Mouse (Mus musculus) lung, postnatal 4 days (tissue): ENCODE measurements around the gene Sar1a.

ENCODE experiments used
- DNase-seq, 2 experiments: peaks; one replicate each; pipeline ENCODE4 v3.0.0; 2021

Gene Sar1a

GRCm38 (mm10) chr10:61736671-61737078, 56.6 kb downstream of the Sar1a start:
- no peak for DNase-seq

GRCm38 (mm10) chr10:61737537-61737936, 57.4 kb downstream of the Sar1a start:
- DNase-seq = no peak

GRCm38 (mm10) chr10:61738126-61738525, 58.0 kb downstream of the Sar1a start:
- DNase-seq = no peak

GRCm38 (mm10) chr10:61741306-61741705, 61.2 kb downstream of the Sar1a start:
- DNase-seq = no peak

- DNase-seq = no peak
Observed at GRCm38 (mm10) chr10:61741873-61742272, 61.8 kb downstream of the Sar1a start.

- DNase-seq = no peak
Observed at GRCm38 (mm10) chr10:61742336-61742735, 62.2 kb downstream of the Sar1a start.
